8 mouse cellular contexts compared by ENCODE assay signal in the genomic region with DNA sequence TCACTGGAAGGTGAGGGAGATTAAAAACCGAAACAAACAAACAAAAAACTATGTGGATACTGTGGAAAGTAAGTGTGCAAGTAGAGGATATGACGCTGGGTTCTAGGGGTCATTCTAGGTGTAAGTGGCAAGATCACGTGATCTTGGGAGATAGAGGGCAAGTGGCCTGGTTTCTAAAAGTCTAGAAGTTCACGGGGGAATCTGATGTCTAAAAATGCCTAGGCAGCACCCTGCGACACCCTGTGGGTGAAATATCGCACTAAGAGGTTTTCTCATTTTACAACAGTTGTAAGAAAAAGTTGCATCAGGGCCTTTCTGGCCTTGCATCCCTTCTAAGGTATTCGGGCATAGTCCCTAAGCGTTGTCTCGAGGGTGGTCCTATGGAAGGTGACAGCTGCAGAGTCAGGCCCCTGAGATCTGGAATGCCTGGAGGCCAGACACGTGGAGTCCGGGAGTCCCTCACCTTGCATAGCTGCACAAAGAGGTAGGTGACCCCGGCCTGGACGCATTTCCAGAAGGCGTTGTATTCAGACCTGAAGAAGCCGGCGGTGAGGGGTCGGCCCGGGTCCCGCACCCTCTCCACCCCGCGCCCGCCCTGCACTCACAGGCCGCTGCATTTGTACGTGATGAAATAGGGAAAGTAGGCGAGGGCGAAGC. TPM values are rescaled to one million over a fixed set of nuclear protein-coding genes. Genes with fewer than 3 reads are reported as not detected.
DNase-seq lines count a peak whose midpoint lies in the region; ATAC-seq and TF ChIP-seq lines count a peak whose summit lies in the region.

No protein-coding gene starts in this region.

- no peak for TF ChIP-seq CTCF in thymus, adult 2 months (IDR thresholded peaks at IDR 0.05; ENCODE audit: borderline replicate concordance, control insufficient read depth, extremely low read depth, insufficient read depth, low read length, poor library complexity)
- TF ChIP-seq CTCF in intestine, postnatal 0 days (IDR thresholded peaks at IDR 0.05; ENCODE audit: low read depth): peak; percentile 38
- TF ChIP-seq CTCF in olfactory bulb, adult 2 months (IDR thresholded peaks at IDR 0.05; ENCODE audit: insufficient read depth, low read depth, low read length): no peak

- no peaks in the 10 kb centered on the region for H3K27me3 ChIP-seq in thymus, adult 2 months (ENCODE audit: control insufficient read depth, insufficient read depth, low read length)
- H3K27me3 ChIP-seq in intestine, postnatal 0 days (replicated peaks; ENCODE audit: control insufficient read depth, insufficient read depth, low read length): no peaks in the 10 kb centered on the region

- H3K4me3 ChIP-seq in thymus, adult 2 months (ENCODE audit: control insufficient read depth, insufficient read depth, low read length): peak overlapping the region; percentile 79
- H3K4me3 ChIP-seq in intestine, postnatal 0 days (ENCODE audit: low read depth, low read length): peak overlapping the region; percentile 81
- H3K4me3 ChIP-seq in olfactory bulb, adult 2 months (ENCODE audit: insufficient read depth, low read depth, low read length): peak overlapping the region; percentile 74

- peak overlapping the region; percentile 76 for H3K9ac ChIP-seq in intestine, postnatal 0 days (ENCODE audit: low read depth, low read length)

- H3K4me2 ChIP-seq in intestine, postnatal 0 days (replicated peaks; ENCODE audit: low read depth): peak overlapping the region; percentile 79

- peak; percentile 5 for DNase-seq in embryo, embryonic 11.5 days (ENCODE audit: low read depth, low spot score)
- DNase-seq in embryo, embryonic 9.5 days (ENCODE audit: extremely low spot score): no peak
- DNase-seq in thymus, adult 2 months: no peak
- no peak for DNase-seq in thymus, postnatal 10 days (ENCODE audit: low spot score in 2 of 2)
- DNase-seq in B cell, adult 2 months: no peak
- DNase-seq in spleen, adult 12 weeks (ENCODE audit: low spot score): no peak

- H3K9me3 ChIP-seq in intestine, postnatal 0 days (ENCODE audit: control insufficient read depth): no peaks in the 10 kb centered on the region

- WGBS in thymus, adult 2 months: 8% methylated on average over 26 of the region's 26 CpGs
- 4% methylated on average over 26 of the region's 26 CpGs for WGBS in intestine, postnatal 0 days
- WGBS in olfactory bulb, adult 2 months: 5% methylated on average over 26 of the region's 26 CpGs

- ATAC-seq in intestine, postnatal 0 days: peak; percentile 28

- no peaks in the 10 kb centered on the region for H3K36me3 ChIP-seq in thymus, adult 2 months (ENCODE audit: control insufficient read depth, insufficient read depth, low read length)
- peaks cover 16% of the 10 kb centered on the region for H3K36me3 ChIP-seq in intestine, postnatal 0 days (ENCODE audit: control insufficient read depth, insufficient read depth)

- no peak overlapping the region for H3K27ac ChIP-seq in thymus, adult 2 months (ENCODE audit: control insufficient read depth, insufficient read depth, low read length)
- H3K27ac ChIP-seq in intestine, postnatal 0 days (ENCODE audit: low read depth, low read length): peak overlapping the region; percentile 88; the same call in 1 of the 2 replicates
- H3K27ac ChIP-seq in olfactory bulb, adult 2 months (ENCODE audit: insufficient read depth, low read depth, low read length): peak overlapping the region; percentile 29; the same call in 1 of the 2 replicates

- peaks cover 16% of the 10 kb centered on the region for H3K4me1 ChIP-seq in thymus, adult 2 months (replicated peaks; ENCODE audit: control insufficient read depth, insufficient read depth, low read length)
- no peaks in the 10 kb centered on the region for H3K4me1 ChIP-seq in intestine, postnatal 0 days (replicated peaks; ENCODE audit: control insufficient read depth, insufficient read depth, low read length)
- H3K4me1 ChIP-seq in olfactory bulb, adult 2 months (ENCODE audit: control insufficient read depth, insufficient read depth, low read length): peaks cover 17% of the 10 kb centered on the region

- TF ChIP-seq POLR2A in thymus, adult 2 months (IDR thresholded peaks at IDR 0.05; ENCODE audit: control insufficient read depth, extremely low read depth, insufficient read depth, low read length, poor library complexity): no peak
- no peak for TF ChIP-seq POLR2A in olfactory bulb, adult 2 months (IDR thresholded peaks at IDR 0.05; ENCODE audit: insufficient read depth, low read depth, low read length)

RNA-seq across cellular contexts. Expression of a gene that starts 0.5 kb away (rescaled TPM):
- 161 and 204 TPM in 2 replicates for polyA plus RNA-seq in thymus, adult 2 months (2012; rRNA removed)
- 158 and 161 TPM in 2 replicates for polyA plus RNA-seq in intestine, postnatal 0 days (2015; fragmentation: Nextera tagmentation; extraction: Ambion mirVana)
- polyA plus RNA-seq in olfactory bulb, adult 2 months (2012; ENCODE audit: insufficient read depth, insufficient read length, low replicate concordance, missing spikeins): not detected in 2 replicates

RNA-seq across cellular contexts. Expression of a gene that starts 14.6 kb away (rescaled TPM):
- polyA plus RNA-seq in thymus, adult 2 months (2012; rRNA removed): 0.11 and 1.1 TPM in 2 replicates
- polyA plus RNA-seq in intestine, postnatal 0 days (2015; fragmentation: Nextera tagmentation; extraction: Ambion mirVana): not detected in 2 replicates
- not detected in 2 replicates for polyA plus RNA-seq in olfactory bulb, adult 2 months (2012; ENCODE audit: insufficient read depth, insufficient read length, low replicate concordance, missing spikeins)

RNA-seq across cellular contexts. Expression of a gene that starts 16.9 kb away (rescaled TPM):
- 2.7 and 3.8 TPM in 2 replicates for polyA plus RNA-seq in thymus, adult 2 months (2012; rRNA removed)
- 0.35 and 0.80 TPM in 2 replicates for polyA plus RNA-seq in intestine, postnatal 0 days (2015; fragmentation: Nextera tagmentation; extraction: Ambion mirVana)
- not detected in 2 replicates for polyA plus RNA-seq in olfactory bulb, adult 2 months (2012; ENCODE audit: insufficient read depth, insufficient read length, low replicate concordance, missing spikeins)

RNA-seq across cellular contexts. Expression of a gene that starts 22.4 kb away (rescaled TPM):
- polyA plus RNA-seq in thymus, adult 2 months (2012; rRNA removed): 3.4 and 4.1 TPM in 2 replicates
- 2.7 and 2.9 TPM in 2 replicates for polyA plus RNA-seq in intestine, postnatal 0 days (2015; fragmentation: Nextera tagmentation; extraction: Ambion mirVana)
- not detected in 2 replicates for polyA plus RNA-seq in olfactory bulb, adult 2 months (2012; ENCODE audit: insufficient read depth, insufficient read length, low replicate concordance, missing spikeins)

RNA-seq across cellular contexts. Expression of a gene that starts 30.1 kb away (rescaled TPM):
- polyA plus RNA-seq in thymus, adult 2 months (2012; rRNA removed): 0.28 and 0.82 TPM in 2 replicates
- polyA plus RNA-seq in intestine, postnatal 0 days (2015; fragmentation: Nextera tagmentation; extraction: Ambion mirVana): 4.6 and 6.0 TPM in 2 replicates
- not detected in 2 replicates for polyA plus RNA-seq in olfactory bulb, adult 2 months (2012; ENCODE audit: insufficient read depth, insufficient read length, low replicate concordance, missing spikeins)

Comparison
In these comparisons a context has a peak if more than half of its experiments do, and no peak if none do; other contexts are left out.
1. RNA of a gene that starts 0.5 kb away (polyA plus RNA-seq): 161 to 204 TPM in thymus, adult 2 months and 158 to 161 TPM in intestine, postnatal 0 days; not detected in olfactory bulb, adult 2 months; every median in the first group is over 100 times any median in the second.
2. Peak in every context shown above with its lines, with median percentiles within 50 percentile points of each other: H3K4me3 ChIP-seq.